Mouse (Mus musculus) cortical plate, adult 2 months (tissue): ENCODE results near the gene Tmprss11g. TPM values are rescaled to one million over a fixed set of nuclear protein-coding genes. Genes with fewer than 3 reads are reported as not detected.

Experiments
- H3K27ac ChIP-seq: fragments of 200-500 bp; 2 replicates; pipeline ENCODE4 v1.5.1; 2012; ENCODE audit warnings: low read length, control low read depth, inconsistent platforms; ENCODE audit not compliant: insufficient read depth
- H3K4me1 ChIP-seq: fragments of 200-500 bp; 2 replicates; pipeline ENCODE4 v1.6.1; 2011; ENCODE audit warnings: low read length; ENCODE audit not compliant: control insufficient read depth, insufficient read depth
- H3K4me3 ChIP-seq: fragments of 200-500 bp; 2 replicates; pipeline ENCODE4 v1.5.1; 2011; ENCODE audit warnings: mild to moderate bottlenecking, low read length, control low read depth; ENCODE audit not compliant: insufficient read depth
- CTCF ChIP-seq: fragments of 200-500 bp; IDR thresholded peaks from 2 replicates; pipeline ENCODE4 v1.5.1; 2011; ENCODE audit warnings: mild to moderate bottlenecking, control low read depth, low read length; ENCODE audit not compliant: insufficient read depth; ENCODE audit errors: extremely low read depth
- POLR2A ChIP-seq: fragments of 200-500 bp; IDR thresholded peaks from 2 replicates; pipeline ENCODE4 v1.6.1; 2011; ENCODE audit warnings: mild to moderate bottlenecking, low read length, control low read depth; ENCODE audit not compliant: insufficient read depth; ENCODE audit errors: extremely low read depth
- polyA plus RNA-seq: library from polyadenylated mRNA; depleted of rRNA; stranded (reverse); fragments of >200 nt; gene quantifications from 2 replicates; pipeline ENCODE4 v1.2.3, GENCODE M21; 2012; rRNA removed

Gene Tmprss11g
- polyA plus RNA-seq, 1 experiment = not detected

DNA sequence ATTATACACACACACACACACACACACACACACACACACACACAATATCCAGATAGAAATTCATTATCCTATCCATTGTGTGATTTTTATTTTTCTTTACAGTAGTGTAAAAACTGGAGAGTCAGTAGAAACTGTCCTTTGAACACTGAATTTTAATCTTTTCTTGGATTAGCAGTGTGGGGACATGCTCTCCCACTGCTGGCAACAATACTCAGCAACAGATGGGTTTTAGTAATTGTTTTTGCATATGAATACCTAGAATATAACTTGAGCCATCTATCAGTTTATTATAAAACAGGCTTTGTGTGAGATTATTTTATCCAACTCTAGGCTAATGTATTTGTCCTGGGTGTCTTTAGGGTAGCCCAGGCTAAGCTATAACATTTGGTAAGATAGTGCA is 79.9 kb downstream of the Tmprss11g start:
- no peak overlapping the region for H3K27ac ChIP-seq

More for the DNA sequence above, 79.9 kb downstream of the Tmprss11g start:
- H3K4me3 ChIP-seq = no peak overlapping the region
- no peaks in the 10 kb centered on the region for H3K4me1 ChIP-seq
- no peak for TF ChIP-seq CTCF
- TF ChIP-seq POLR2A = no peak

Other genes starting within 250 kb of the Tmprss11g start
- gene Tmprss11c, start 229.3 kb downstream of the Tmprss11g start, polyA plus RNA-seq = not detected in 2 replicates
- gene Tmprss11d, start 145.2 kb downstream of the Tmprss11g start, polyA plus RNA-seq = not detected in 2 replicates
- gene Tmprss11a, start 49.6 kb downstream of the Tmprss11g start, polyA plus RNA-seq = 0.04 TPM in 1 of 2 replicates, not detected in the other
- gene Tmprss11f, start 113.8 kb upstream of the Tmprss11g start, polyA plus RNA-seq = not detected in 2 replicates
- gene Tmprss11b, start 157.8 kb upstream of the Tmprss11g start, polyA plus RNA-seq = not detected in 2 replicates
- not detected in 2 replicates for gene Tmprss11e, start 227.2 kb upstream of the Tmprss11g start, polyA plus RNA-seq